Mouse (Mus musculus): ENCODE results near the gene Irx3.

Irx3 gene

GRCm38 (mm10) chr8:91801241-91801811, 541 bp downstream of the Irx3 start:
- peak; percentile 91 for DNase-seq (ENCODE audit: low read depth)

- no peak for DNase-seq (ENCODE audit: low read depth)
Measured at GRCm38 (mm10) chr8:91800523-91801240, 1.2 kb downstream of the Irx3 start.

- no peak for DNase-seq (ENCODE audit: low read depth)
Measured at GRCm38 (mm10) chr8:91799681-91800522, 2.0 kb downstream of the Irx3 start.

GRCm38 (mm10) chr8:91799016-91799581, 2.8 kb downstream of the Irx3 start:
- DNase-seq (ENCODE audit: low read depth) = no peak

GRCm38 (mm10) chr8:91797626-91798271, 4.1 kb downstream of the Irx3 start:
- DNase-seq (ENCODE audit: low read depth) = peak; percentile 68

- DNase-seq (ENCODE audit: low read depth) = no peak
Measured at GRCm38 (mm10) chr8:91793846-91794245, 8.0 kb downstream of the Irx3 start.

- DNase-seq (ENCODE audit: low read depth) = no peak
Measured at GRCm38 (mm10) chr8:91787194-91787895, 14.5 kb downstream of the Irx3 start.

GRCm38 (mm10) chr8:91782940-91783339, 18.9 kb downstream of the Irx3 start:
- no peak for DNase-seq (ENCODE audit: low read depth)

- DNase-seq (ENCODE audit: low read depth) = no peak
Measured at GRCm38 (mm10) chr8:91782201-91782600, 19.7 kb downstream of the Irx3 start.

- DNase-seq (ENCODE audit: low read depth) = no peak
Measured at GRCm38 (mm10) chr8:91780648-91781047, 21.2 kb downstream of the Irx3 start.

- peak; percentile 66 for DNase-seq (ENCODE audit: low read depth)
Measured at GRCm38 (mm10) chr8:91768857-91769256, 33.0 kb downstream of the Irx3 start.

- no peak for DNase-seq (ENCODE audit: low read depth)
Measured at GRCm38 (mm10) chr8:91765411-91766034, 36.3 kb downstream of the Irx3 start.

GRCm38 (mm10) chr8:91755566-91755965, 46.3 kb downstream of the Irx3 start:
- no peak for DNase-seq (ENCODE audit: low read depth)

GRCm38 (mm10) chr8:91755062-91755461, 46.8 kb downstream of the Irx3 start:
- DNase-seq (ENCODE audit: low read depth) = no peak

- no peak for DNase-seq (ENCODE audit: low read depth)
Measured at GRCm38 (mm10) chr8:91750794-91751125, 51.1 kb downstream of the Irx3 start.

- no peak for DNase-seq (ENCODE audit: low read depth)
Measured at GRCm38 (mm10) chr8:91750096-91750793, 51.6 kb downstream of the Irx3 start.

GRCm38 (mm10) chr8:91749412-91749811, 52.5 kb downstream of the Irx3 start:
- no peak for DNase-seq (ENCODE audit: low read depth)
